Mouse (Mus musculus) G1E (cell line): ENCODE measurements around the gene Ttc17. TPM values are rescaled to one million over a fixed set of nuclear protein-coding genes. Genes with fewer than 3 reads are reported as not detected.

Experiments
- ATAC-seq: 2 replicates; pipeline ENCODE4 v1.8.0; 2016; ENCODE audit warnings: mild to moderate bottlenecking; ENCODE audit not compliant: insufficient number of reproducible peaks, poor library complexity, low FRiP score, severe bottlenecking; ENCODE audit errors: extremely low read depth
- DNase-seq: peaks from one replicate; pipeline ENCODE4 v3.0.0; 2012; ENCODE audit warnings: low spot score
- H3K27me3 ChIP-seq: 2 replicates; pipeline ENCODE4 v1.6.1; 2012; ENCODE audit warnings: mild to moderate bottlenecking, low read length, inconsistent platforms; ENCODE audit not compliant: insufficient read depth
- H3K36me3 ChIP-seq: replicated peaks from 2 replicates; pipeline ENCODE3; 2012; ENCODE audit warnings: mild to moderate bottlenecking, inconsistent platforms
- H3K4me1 ChIP-seq: 2 replicates; pipeline ENCODE4 v1.6.1; 2012; ENCODE audit warnings: low read depth, low read length, inconsistent platforms, mixed read lengths; ENCODE audit not compliant: insufficient read depth
- H3K4me3 ChIP-seq: 2 replicates; pipeline ENCODE4 v1.5.1; 2012; ENCODE audit warnings: low read depth, mild to moderate bottlenecking, inconsistent platforms, low read length, moderate library complexity, mixed read lengths
- H3K9me3 ChIP-seq: replicated peaks from 2 replicates; pipeline ENCODE4 v1.6.1; 2012; ENCODE audit warnings: inconsistent platforms
- CTCF ChIP-seq: IDR thresholded peaks from 2 replicates; pipeline ENCODE4 v1.5.1; 2012; ENCODE audit warnings: low read depth, low read length, inconsistent platforms, mixed read lengths
- GATA1 ChIP-seq: IDR thresholded peaks from 2 replicates; pipeline ENCODE4 v1.6.1; 2012; ENCODE audit warnings: borderline replicate concordance, low read length, inconsistent platforms, mixed read lengths
- GATA2 ChIP-seq: IDR thresholded peaks from 2 replicates; pipeline ENCODE4 v1.6.1; 2012; ENCODE audit warnings: low read depth, low read length, inconsistent platforms, borderline replicate concordance
- POLR2AphosphoS5 ChIP-seq: IDR thresholded peaks from 2 replicates; pipeline ENCODE4 v1.6.1; 2012; ENCODE audit warnings: low read depth, low read length, inconsistent platforms; ENCODE audit not compliant: insufficient replicate concordance
- TAL1 ChIP-seq: conservative IDR thresholded peaks from 2 replicates; pipeline ENCODE4 v1.6.1; 2012; ENCODE audit warnings: low read depth, low read length, inconsistent platforms, mixed read lengths
- polyA plus RNA-seq: library from polyadenylated mRNA; stranded (reverse); fragments of >175 nt; gene quantifications from 2 replicates; pipeline ENCODE4 v1.2.3, GENCODE M21; 2012
- total RNA-seq, 2 experiments: library from RNA; stranded (forward) in 1 of 2; stranded (reverse) in 1 of 2; fragments of 200-1000 nt in 1 of 2; fragments of >200 nt in 1 of 2; fragmentation: Nextera tagmentation in 1 of 2; gene quantifications; 2 replicates each; pipeline ENCODE4 v1.2.3; 2014 to 2017

Ttc17 gene
- total and polyA plus RNA-seq, 3 experiments, result 4.1 to 33.0 (median 18.9) TPM

DNA sequence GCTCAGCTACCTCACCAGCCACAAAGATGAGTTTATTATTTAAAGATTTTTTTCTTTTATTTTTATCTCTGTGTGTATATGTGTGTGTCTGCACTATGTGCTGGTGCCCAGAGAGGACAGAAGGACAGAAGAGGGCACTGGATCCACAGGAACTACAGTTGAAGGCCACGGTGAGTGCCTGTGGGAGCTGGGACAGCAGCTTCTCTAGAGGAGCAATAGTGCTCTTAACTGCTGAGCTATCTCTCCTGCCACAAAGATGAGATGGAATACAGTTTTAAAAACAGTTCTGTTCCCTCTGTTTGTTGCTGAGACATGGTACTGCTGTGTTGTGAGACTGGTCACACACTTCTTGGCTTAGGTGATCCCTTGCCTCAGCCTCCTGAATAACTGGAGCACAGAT, 22.0 kb upstream of the Ttc17 start:
- ATAC-seq, result no peak
- Histone ChIP-seq H3K4me1 (peaks cover 35% of the 10 kb centered on the region), H3K9me3 (no peaks in the 10 kb centered on the region), H3K36me3 (peaks cover 77% of the 10 kb centered on the region), H3K4me3 (no peak overlapping the region), H3K27me3 (no peaks in the 10 kb centered on the region)
- DNase-seq, result no peak
- TF ChIP-seq GATA1, result no peak
- no peak for TF ChIP-seq TAL1
- TF ChIP-seq CTCF, result no peak

DNA sequence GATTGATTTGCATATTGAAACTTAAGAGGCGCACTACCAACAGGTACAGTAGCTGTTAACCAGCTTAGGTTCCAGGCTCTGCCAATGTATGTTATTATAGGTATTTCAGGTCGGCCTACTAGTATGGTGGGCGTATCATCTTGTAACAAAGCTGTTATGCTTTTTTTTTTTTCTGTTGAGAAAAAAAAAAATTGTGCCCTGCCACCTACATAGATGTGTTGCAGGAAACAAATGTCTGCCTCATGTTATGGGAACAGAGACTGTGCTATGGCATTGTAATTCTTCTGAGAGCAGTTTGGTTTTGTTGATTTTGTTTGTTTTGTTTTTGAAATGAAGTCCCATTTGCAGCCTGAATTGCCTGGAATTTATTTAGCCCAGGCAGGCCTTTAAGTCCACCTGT, 952 bp upstream of the Ttc17 start:
- Histone ChIP-seq H3K9me3 (no peaks in the 10 kb centered on the region), H3K4me1 (peaks cover 19% of the 10 kb centered on the region), H3K27me3 (no peaks in the 10 kb centered on the region), H3K4me3 (peak overlapping the region; percentile 96), H3K36me3 (peaks cover 36% of the 10 kb centered on the region)
- DNase-seq, result no peak
- TF ChIP-seq CTCF (no peak), GATA2 (no peak), TAL1 (no peak), GATA1 (no peak), POLR2AphosphoS5 (no peak)
- ATAC-seq, result no peak

DNA sequence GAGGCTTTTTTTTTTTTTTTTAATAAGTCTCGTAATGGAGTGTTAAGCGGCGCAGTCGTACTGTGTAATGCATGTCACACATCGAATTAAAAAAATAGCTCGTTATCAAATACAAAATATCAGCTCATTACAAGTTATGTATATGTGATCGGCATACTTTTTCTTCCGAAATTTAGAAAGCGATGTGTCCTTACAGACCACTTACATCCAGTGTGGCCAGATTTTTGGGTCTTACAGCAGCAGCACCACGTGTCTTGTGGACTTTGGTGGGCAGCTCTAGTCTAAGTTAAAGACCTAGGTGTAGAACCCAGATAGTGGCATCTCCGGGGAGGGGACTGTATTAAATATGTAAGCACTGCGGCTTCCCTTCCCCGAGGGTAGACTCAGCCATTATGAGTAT, 532 bp upstream of the Ttc17 start:
- Histone ChIP-seq H3K36me3 (peaks cover 39% of the 10 kb centered on the region), H3K4me1 (peaks cover 19% of the 10 kb centered on the region), H3K4me3 (peak overlapping the region; percentile 96), H3K9me3 (no peaks in the 10 kb centered on the region), H3K27me3 (no peaks in the 10 kb centered on the region)
- no peak for TF ChIP-seq GATA1
- TF ChIP-seq TAL1, result no peak
- no peak for TF ChIP-seq GATA2
- TF ChIP-seq CTCF, result no peak
- no peak for TF ChIP-seq POLR2AphosphoS5
- no peak for ATAC-seq
- peak; percentile 14 for DNase-seq

DNA sequence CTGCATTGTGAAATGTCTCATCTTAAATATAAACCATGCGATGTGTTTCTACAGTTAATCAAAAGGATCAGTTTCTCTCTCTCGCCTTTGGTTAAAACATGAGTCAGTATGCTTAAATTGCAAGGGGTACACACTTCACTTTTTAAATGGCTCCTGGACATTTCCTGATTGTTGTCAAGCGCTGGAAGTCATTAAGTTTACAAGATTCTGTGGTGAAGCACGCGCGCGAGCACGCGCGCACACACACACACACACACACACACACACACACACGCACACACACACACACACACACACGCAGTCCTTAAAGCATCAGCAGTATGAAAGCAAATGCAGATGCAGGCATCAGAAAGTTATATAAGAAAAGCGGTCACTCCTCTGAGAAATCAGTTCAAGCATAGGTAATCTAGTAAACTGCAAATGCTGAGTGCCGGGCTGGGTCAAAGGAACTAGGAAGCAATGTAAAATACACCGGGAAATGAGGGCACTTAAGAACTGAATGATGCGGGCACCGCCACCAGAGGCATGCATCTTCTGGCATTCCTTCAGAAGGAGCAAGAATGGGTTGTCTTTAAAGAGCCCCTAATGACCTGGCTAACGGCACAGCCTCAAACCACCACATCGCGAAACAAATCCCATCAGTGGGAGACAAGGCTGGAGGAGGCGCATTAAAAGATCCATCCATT, 949 bp downstream of the Ttc17 start:
- Histone ChIP-seq H3K4me1 (peaks cover 19% of the 10 kb centered on the region), H3K4me3 (peak overlapping the region; percentile 96), H3K36me3 (peaks cover 32% of the 10 kb centered on the region), H3K9me3 (no peaks in the 10 kb centered on the region), H3K27me3 (no peaks in the 10 kb centered on the region)
- ATAC-seq (peak; percentile 17; the same call in 1 of the 2 replicates), DNase-seq (no peak)
- TF ChIP-seq GATA1 (no peak), TAL1 (no peak), POLR2AphosphoS5 (no peak), CTCF (no peak), GATA2 (no peak)

DNA sequence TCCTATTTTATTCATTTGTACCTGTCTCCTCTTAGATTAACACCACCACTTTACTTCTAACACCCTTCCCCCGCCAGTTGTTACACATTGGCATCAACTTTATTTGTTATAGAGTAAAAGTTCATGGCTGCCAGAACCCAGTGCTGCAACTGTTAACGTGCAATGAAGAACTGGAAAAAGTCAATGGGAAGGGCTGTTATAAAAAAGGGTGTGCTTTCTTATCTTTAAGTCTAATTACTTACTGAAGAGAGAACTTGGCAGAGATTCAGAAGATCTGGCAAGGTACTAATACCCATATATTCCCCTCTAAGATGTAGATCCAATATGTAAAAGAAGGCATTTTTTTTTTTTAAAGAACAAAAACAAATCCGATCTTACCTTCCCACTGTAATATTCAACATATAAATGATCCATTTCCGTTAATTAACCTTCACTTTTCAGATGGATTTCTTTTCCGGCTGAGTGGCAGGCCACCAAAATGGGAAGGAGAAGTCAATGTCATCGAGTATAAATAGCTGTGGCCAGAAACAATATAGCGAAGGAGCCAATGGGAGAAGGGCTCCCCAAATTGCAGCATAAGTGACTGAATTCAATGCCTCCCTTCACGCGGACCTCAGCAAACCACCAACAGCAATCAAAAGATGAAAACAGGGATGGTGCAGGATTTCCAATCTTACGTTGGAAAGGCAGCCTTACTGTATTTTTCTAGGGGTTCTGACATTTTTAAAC, 1.8 kb downstream of the Ttc17 start:
- Histone ChIP-seq H3K4me1 (peaks cover 19% of the 10 kb centered on the region), H3K27me3 (no peaks in the 10 kb centered on the region), H3K36me3 (peaks cover 33% of the 10 kb centered on the region), H3K9me3 (no peaks in the 10 kb centered on the region), H3K4me3 (no peak overlapping the region; the same call in 1 of the 2 replicates)
- no peak for TF ChIP-seq TAL1
- no peak for TF ChIP-seq POLR2AphosphoS5
- no peak for TF ChIP-seq CTCF
- no peak for TF ChIP-seq GATA1
- DNase-seq (no peak), ATAC-seq (no peak)

DNA sequence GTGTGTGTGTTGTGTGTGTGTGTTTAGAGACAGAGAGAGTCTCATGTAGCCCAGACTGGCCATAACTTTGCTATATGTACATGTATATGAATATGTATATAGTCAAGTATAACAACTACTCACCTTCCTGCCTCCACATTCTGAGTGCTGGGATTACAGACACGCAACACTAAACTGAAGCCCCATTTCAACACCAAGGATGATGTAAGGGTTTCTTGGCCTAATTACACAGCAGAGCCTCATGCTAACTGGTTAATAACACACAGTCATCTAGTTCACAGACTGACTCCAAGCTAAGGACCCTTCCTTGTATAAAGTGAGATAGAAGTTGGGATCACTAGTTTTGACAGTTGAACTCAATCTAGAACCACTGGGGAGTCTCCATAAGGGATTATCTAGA, 3.9 kb downstream of the Ttc17 start:
- no peaks in the 10 kb centered on the region for H3K27me3 ChIP-seq
- no peak overlapping the region for H3K4me3 ChIP-seq
- ATAC-seq (no peak), DNase-seq (no peak)
- H3K9me3 ChIP-seq, result no peaks in the 10 kb centered on the region
- H3K36me3 ChIP-seq, result peaks cover 47% of the 10 kb centered on the region
- peaks cover 21% of the 10 kb centered on the region for H3K4me1 ChIP-seq
- TF ChIP-seq GATA1 (no peak), GATA2 (no peak), TAL1 (no peak), CTCF (no peak), POLR2AphosphoS5 (no peak)
